Mouse (Mus musculus): ENCODE results near the gene Uevld.
"Not testable (repeated sequence)": the region's sequence is repeated elsewhere in the genome, so short reads cannot be mapped to it uniquely, and the experiment has no call there.

The Uevld gene

DNA sequence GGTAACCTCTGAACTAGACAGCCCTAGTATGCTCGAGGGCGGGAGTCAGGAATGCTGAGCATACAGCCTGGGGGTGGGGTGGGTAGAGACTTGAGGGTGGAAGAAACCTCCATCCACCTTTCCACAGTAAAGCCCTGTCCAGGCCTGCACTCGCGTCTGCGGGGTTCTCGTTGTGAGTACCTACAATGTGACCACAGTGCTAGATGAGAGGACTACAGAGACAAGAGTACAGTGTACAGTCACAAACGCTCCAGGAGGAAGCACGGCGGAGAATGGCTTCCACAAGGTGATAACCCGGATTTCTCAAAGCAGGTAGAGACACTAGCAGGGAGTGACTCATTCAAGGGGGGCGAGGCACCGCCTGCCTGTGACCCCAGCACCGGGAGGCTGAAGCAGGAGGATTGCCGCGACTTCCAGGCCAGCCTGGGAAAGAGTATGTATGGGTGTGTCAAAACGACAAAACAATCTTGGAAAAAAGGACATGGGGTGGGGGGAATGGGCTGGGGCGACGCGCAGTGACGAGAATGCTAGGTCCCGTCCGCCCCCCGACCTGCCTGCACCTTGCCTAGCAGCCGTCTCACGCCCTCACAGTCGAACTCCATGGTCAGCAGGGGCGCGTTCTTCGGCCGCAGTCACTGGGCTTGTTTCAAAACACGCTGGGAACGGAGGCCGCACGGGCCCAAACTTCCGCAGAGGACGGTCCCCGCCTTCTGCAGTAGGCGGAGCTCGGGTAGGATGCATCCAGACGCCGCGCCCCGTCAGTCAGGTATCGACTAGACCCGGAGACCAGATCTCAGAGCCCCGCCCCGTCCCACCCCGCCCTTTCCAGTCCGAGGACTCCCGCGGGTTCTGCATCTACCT is at the start of gene Uevld:
Gene Uevld (minus strand): TSS at position 697 of the 861 bp plus-strand sequence.
- in situ Hi-C loops (cut with MboI, MseI), result loop anchor here (5.0 kb wide), 1 partner anchor 59 kb away; no protein-coding TSS in a partner anchor

GRCm38 (mm10) chr7:47007818-47008167 is 49.5 kb upstream of the Uevld start:
- in situ Hi-C loops (cut with MboI, MseI), result loop anchor here (5.0 kb wide), 1 partner anchor 85 kb away; no protein-coding TSS in a partner anchor

GRCm38 (mm10) chr7:47007109-47007780 is 48.9 kb upstream of the Uevld start:
- in situ Hi-C loops (cut with MboI, MseI), result loop anchor here (5.0 kb wide), 1 partner anchor 85 kb away; no protein-coding TSS in a partner anchor

GRCm38 (mm10) chr7:47003411-47004115 is 45.2 kb upstream of the Uevld start:
- in situ Hi-C loops (cut with MboI, MseI), result no loop called here

- in situ Hi-C loops (cut with MboI, MseI), result no loop called here
Measured at GRCm38 (mm10) chr7:47001900-47002275, 43.6 kb upstream of the Uevld start.

DNA sequence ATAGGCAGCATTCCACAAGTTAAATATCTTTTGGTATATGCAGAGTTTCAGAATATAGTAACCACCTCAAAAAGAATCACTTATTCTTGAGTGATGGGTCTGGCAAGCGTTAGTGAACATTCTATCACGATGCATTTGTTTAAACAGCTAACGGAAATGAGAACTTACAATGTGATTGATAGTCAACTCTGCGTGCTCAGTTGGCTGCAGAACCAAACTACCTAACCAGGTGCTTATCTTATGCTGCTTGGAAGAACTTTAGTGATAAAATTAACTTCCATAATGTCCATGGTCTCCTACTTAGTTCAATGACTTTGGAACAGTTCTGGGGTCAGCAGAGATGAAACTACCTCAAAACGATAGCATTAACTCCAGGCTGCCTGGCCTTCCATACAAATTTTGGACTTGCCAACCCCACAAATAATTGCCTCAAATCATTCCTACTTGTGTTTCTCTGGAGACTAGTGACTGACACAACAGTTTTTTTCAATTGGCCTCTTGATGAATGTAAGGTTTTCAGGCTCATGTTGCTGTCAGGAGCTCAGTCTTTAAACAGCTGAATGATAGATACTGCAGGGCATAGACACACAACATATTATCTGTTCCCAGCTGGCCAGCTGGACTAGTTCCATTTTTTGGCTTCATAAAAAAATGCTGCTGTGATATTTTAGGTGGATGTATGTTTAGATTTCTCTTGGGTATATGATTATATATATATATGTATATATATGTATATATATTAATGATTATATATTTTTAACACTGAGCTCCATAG is 43.0 kb upstream of the Uevld start:
- in situ Hi-C loops (cut with MboI, MseI), result no loop called here

- in situ Hi-C loops (cut with MboI, MseI), result no loop called here
Measured at GRCm38 (mm10) chr7:47000644-47000983, 42.3 kb upstream of the Uevld start.

GRCm38 (mm10) chr7:46999983-47000643 is 41.8 kb upstream of the Uevld start:
- in situ Hi-C loops (cut with MboI, MseI), result no loop called here

DNA sequence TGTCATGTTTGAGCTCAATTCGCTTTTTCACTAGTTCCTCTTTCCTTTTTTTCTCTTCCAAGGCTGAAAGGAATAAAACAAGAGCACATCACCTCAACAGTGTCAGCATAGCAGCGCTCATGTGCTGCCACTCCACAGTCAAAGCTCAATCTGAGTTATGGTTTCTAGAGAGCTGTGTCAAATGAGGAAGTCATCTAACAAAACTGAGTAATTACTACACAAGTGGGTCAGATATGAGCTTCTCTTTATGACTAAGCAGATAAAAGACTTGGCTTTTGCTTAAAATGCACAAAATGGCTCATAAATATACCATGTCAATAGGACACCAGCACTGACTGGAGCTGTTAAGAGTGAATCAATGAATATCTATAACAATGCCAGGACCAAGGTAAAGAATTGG is 40.6 kb upstream of the Uevld start:
- in situ Hi-C loops (cut with MboI, MseI), result no loop called here

- in situ Hi-C loops (cut with MboI, MseI), result no loop called here
Measured at GRCm38 (mm10) chr7:46997644-46998395, 39.5 kb upstream of the Uevld start.

DNA sequence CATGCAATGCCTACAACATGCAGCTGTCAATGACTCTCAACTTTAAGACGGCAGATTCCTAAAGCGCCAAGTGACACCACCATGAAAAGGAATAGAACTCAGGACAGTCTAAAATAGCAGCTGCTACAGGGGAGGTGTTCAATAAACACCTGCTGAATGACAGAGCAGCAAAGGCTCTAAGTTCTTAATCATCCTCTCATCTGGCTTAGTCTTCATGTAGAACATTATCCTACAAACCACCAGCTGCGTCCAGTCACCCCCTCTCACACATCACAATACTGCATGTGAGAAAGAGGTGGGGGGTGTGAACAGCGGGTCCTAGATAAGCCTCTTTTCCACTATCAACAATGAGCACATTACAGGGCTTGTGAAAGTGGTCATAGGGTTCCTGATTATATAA is 38.7 kb upstream of the Uevld start:
- in situ Hi-C loops (cut with MboI, MseI), result no loop called here

GRCm38 (mm10) chr7:46995558-46995957 is 37.2 kb upstream of the Uevld start:
- in situ Hi-C loops (cut with MboI, MseI), result no loop called here

DNA sequence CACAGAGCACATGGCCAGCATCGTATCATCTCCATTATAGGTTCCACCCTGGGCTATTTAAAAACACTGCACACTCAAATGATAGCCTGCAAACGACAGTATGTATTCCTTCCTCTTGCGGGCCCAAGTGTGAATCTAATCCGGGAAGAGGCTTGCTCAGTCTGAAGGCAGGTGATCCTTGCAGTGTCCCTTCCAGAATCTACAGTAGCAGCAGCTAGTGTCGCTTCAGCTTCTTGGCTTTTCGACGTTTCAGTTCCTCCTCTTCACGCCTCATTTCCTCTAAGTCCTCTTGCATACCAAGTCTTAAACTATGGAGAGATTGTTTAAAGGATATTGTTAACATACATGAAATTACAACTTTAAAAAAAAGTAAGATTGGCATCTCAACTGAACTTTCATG is 34.8 kb upstream of the Uevld start:
- in situ Hi-C loops (cut with MboI, MseI), result no loop called here

- in situ Hi-C loops (cut with MboI, MseI), result not testable (repeated sequence)
Measured at GRCm38 (mm10) chr7:46989387-46989786, 31.1 kb upstream of the Uevld start.

DNA sequence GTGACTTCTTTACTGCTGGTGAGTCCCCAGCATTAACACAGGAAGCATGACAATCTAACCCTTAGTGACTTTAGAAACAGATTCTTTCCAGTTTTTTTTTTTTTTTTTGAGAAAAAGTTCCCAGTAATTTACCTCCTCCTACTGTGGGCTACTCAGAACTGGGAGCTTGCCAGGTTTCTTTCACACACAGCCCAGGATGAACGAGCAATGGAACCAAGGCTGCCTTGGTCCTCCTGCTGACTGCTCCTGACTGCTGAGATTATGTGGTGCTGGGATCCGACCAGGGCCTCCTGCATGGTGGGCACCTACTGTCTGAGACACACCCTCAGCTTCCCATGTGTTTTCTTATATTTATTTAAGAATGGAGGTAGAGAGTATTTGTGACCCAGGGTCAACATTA is 28.7 kb upstream of the Uevld start:
- in situ Hi-C loops (cut with MboI, MseI), result no loop called here

- in situ Hi-C loops (cut with MboI, MseI), result no loop called here
Measured at GRCm38 (mm10) chr7:46986646-46987045, 28.3 kb upstream of the Uevld start.

DNA sequence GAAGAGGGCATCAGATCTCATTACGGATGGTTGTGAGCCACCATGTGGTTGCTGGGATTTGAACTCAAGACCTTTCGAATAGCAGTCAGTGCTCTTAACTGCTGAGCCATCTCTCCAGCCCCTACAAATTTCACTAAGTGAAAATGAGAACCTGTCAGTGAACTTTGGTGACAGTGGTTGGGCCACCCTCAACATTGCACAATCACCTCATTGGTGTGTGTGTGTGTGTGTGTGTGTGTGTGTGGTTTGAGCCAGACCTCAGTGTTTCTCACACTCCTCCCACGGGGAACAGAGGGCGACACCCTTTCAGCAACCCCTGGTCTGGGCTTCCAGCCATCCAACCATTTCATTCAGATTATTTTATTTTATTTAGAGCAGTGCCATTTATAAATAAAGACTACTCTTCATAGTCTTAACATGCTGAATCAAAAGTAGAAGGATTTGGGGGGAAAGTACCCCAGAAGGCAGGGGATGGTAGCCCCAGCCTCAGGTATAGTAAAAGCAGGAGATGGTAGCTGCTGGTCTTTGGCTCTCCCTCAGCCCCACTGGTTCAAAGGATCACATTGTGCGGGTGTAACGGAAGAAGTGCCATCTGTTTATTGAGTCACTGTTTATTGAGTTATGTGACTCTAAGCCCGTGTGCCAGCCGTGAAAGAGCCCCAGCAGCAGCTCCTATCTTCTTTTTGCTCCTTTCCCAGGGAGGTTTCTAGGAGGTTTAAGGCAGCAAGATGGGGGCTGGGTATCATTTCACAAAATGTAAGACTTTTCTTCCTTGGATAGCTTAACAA is 27.6 kb upstream of the Uevld start:
- in situ Hi-C loops (cut with MboI, MseI), result no loop called here

DNA sequence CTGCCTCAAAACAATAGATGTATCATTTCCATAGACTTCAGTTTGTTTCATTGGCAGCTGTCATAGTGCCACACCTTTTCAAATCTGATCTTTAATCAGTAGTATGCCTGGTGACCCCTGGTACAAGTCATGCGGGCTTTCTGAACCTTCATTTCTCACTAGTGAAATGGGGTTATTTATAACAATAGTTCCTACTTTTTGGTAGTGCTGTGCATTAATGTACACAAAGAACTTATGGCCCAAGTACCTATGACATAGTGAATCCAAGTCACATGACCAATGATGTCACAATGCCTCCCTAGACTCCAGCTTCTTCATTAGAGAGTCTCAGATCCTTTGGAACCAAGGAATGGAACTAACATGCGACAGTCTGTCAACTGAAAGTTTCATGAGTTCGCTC is 25.0 kb upstream of the Uevld start, which contains the start of gene Gm9999:
Gene Gm9999 (plus strand): TSS at position 301 of the 400 bp plus-strand sequence.
- in situ Hi-C loops (cut with MboI, MseI), result no loop called here

- in situ Hi-C loops (cut with MboI, MseI), result no loop called here
Measured at GRCm38 (mm10) chr7:46975456-46975855, 17.1 kb upstream of the Uevld start.
